Mouse (Mus musculus) induced T-regulatory cell, adult 2 months (primary cell): ENCODE measurements at regions not wholly inside any gene's neighbourhood (a gene's known extent, or its start where the extent isn't known, plus 50 kb on each side); places are given as distances from the start of the nearest gene placed in this dataset.

Experiments used
- DNase-seq: peaks from one replicate; pipeline ENCODE4 v3.0.0-alpha.2; 2012; ENCODE audit warnings: low read depth

DNA sequence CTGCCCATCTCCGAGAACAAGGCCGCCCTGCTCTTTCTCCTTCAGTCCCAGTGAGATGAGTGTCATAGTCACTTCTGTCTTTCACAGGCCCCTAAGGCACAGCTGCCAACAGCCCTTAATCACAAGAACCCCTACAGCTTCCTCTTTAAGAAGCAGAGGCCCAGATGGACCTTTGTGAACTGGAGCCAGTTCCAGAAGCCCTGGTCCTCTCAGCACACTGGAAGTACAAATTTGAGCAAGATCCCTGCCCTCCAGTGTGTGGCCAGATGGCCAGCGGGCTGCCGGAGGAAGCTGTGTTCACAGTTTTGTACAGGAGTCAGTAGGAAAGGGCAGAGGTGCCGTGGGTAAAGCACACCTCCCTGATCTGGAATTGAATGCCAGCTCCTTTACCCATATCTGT lies 389.6 kb downstream of the Rps24 start:
- no peak for DNase-seq

DNA sequence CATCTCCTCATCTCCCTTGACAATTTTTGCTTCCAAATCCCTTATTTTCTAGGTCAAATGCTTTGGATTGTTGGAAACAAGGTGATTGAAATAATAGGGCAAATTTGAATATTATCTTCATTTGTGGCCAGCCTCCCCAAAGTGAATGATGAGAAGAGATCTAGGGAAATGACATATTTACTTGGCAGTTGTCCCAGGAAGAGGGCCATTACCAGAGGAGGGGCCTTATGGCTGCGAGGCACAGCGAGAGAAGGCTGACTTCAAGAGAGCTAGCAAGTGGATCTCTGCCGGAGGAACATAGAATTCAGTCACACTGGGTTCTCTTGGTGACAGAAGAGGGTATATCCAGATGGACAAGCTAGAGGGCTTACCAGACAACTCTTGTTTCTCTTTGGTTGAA lies 390.9 kb downstream of the Rps24 start:
- no peak for DNase-seq

DNA sequence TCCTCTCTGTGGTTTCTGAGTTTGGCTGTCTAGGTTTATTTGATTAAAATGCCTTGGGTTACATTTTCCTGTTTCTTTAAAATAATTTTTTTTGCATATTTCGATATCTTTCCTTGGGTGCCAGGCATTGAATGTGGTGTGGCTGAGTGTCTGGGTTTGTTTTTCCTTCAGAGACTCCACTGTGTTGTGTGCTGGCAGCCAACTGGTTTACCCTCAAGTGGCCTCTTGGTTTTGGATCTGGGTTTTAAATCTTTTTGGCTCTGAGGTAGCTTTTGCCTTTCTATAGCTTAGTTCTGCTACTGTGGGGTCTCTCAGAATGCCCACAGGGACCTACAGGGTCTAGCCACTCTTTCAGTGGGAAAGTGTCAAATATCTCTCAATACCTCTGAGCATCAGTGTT lies 399.2 kb downstream of the Rps24 start:
- no peak for DNase-seq

DNA sequence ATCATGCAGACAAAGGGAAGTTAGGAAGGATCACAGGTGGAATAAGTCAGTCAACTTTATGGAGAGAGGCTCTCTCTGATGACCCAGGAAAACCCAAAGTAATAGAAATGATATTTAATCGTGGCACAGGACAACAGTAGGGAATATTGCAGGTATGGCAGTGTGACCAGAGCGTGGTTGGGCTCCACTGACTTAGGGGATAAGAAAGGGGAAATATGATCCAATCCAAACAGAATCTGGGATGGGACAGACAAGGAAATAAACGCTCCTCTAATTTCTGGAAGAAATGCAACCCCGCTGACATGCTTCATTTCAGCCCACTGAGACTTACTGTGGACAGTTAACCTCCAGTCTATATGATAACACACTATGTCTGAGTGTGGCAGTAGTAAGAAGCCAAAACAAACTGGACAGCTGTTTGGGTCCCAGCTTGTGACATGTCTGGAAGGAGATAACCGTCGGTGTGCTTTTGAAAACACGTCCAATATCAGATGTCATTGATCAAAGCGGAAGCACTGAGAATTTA lies 400.0 kb downstream of the Rps24 start:
- DNase-seq, result no peak

DNA sequence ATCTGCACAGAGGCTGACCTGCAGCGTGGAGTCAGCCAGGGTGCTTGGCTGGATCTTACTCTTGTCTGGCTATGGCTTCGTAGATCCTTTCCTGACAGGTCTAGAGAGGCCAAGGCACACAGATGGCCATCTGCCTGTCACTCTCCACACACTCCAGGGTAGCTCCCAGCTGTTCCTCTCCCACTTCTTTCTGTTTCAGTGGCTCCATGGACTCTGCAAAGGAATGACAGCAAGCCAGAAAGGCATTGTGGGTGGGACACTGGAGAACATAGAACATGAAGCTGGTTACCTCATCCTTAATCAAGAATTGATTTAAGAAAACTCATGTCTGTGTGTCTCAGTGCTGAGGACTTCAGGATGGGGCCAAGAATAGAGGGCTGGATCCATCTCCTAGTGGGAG lies 403.9 kb downstream of the Rps24 start:
- DNase-seq, result no peak

DNA sequence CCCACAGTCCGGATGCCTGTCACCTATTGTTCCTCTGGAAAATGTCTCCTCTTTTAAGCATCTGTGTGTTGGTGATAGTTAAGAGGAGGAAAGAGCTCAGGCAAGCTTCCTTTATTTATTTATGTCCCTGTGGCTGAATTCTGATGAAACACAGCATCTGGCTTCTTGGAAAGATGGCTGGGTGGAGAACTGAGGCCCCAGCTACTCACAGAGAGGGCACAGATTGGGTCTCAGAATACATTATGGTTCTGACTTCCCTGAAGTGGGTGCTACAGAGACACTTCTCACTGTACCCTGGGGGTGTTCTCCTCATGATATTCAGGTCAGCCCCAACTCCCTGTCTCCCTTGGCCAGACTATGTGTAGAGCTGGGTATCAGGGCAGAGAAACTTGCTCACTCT lies 408.3 kb downstream of the Rps24 start:
- no peak for DNase-seq

DNA sequence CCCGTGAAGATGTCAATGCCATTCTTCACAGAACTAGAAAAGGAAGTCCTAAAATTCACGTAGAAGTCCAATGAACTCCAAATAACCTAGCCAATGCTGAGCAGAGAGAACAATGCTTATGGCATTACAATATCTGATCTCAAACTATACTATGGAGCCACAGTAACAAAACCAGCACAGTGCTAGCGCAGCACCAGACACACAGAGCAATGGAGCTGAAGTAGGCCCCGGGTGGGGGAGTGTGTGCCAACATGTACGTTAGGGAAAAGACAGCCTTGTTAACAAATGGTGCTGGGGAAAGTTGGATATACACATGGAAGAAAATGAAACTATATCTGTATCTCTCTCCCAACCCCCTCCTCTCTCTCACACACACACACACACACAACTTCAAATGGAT lies 409.8 kb downstream of the Rps24 start:
- DNase-seq, result no peak

DNA sequence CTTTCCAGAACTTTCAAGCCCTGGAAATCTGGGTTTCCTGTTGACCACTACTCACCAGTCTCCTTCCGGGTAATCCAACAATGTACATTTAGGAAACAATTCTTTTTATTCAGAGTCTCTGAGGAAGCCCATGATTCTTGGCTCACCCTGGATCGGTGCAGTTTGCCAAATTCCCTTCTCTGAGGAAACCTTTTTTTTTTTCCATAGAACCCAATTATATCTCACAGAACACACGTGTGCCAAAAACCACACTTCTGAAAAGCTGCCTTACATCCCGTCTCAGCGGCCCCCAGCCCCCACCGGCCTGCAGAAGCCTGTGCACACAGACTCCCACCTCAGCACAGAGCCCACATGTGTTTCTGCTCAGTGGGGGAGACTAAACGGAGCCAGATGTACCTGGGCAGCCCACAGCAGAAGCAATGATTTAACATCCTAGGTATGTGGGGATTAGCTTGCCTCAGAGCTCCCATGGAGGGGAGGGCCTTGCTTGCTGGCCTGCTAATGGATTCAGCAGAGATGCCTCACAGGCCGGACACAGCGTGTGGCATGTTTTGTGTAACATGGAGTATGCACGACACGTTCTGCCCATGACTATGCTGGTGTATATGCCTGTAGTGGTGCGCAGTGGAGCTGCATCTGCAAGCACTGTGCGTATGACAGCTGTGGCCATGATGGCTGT lies 413.7 kb downstream of the Rps24 start:
- DNase-seq, result no peak

DNA sequence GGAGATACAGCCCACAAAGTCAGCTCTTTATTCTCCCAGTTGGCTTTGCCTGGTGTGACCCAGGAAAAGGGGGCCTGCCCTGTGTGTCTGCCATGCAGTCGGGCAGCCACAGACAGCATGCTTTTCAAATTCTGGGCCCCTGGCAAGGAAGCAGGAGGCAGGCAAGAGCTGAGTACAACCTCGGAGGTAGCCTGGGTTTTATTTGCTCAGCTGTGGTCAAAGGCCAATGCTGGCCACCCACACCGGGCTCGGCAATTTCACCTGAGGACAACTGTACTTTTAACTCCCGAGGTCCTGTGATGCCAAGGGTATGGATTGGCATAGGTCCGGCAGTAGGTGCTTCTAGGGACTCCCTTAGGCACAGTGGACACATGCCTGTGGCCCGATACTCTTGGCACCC lies 414.8 kb downstream of the Rps24 start:
- DNase-seq, result no peak

DNA sequence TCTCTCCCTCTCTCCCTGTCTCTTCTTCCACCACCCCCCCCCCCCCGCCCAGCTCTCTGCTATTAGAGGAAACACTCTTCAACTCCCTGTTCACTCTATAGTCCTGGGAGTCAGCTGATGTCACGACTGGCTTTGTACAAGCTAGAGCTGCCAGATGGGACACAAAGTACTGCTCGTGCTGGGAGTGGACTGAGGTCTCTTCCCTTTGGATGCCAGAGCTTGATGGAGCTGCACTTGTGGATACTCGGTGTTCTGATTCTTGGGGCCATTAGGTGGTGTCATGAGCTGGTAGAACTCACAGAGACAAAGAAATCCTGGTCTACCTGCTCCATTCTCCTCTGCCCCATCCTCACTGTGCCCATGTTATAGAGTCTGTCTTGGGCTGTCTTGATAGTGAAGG lies 415.9 kb downstream of the Rps24 start:
- no peak for DNase-seq

DNA sequence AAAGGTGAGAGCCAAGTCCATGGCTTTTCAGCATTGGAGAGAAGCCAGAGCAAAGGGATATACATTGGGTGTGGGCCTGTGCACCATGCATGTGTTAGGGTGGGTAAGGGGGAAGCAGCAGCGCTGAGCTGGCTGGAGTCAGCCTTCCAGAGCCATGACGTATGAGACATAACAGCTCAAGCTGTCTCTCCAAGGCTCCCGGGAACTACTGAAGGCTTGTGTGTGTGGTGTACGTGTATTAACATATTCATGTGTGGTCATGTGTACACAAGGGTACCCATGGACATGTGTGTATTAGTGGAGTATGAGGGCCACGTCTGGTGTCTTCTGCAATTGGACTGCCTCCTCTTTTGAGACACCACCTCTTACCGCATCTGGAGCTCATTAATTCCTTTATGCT lies 417.8 kb downstream of the Rps24 start:
- DNase-seq, result no peak

DNA sequence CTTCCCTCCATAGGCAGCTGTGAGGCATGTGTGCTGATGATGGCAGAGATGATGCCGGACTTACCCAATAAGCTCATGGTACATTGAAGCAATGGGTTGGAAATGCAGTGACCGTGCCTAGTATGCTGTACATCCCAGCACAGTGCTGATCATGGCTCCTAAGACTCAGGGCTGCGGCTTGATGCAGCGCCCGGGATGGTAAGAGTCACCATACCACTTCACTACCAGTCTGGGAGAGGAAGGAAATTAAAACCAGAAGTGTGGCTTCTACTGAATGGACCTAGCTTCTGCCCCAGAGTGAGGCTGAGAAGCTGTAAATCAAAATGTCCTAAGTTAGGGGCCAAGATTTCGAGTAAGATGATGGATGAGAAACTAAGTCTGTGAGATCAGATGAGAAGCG lies 420.0 kb downstream of the Rps24 start:
- DNase-seq, result no peak

DNA sequence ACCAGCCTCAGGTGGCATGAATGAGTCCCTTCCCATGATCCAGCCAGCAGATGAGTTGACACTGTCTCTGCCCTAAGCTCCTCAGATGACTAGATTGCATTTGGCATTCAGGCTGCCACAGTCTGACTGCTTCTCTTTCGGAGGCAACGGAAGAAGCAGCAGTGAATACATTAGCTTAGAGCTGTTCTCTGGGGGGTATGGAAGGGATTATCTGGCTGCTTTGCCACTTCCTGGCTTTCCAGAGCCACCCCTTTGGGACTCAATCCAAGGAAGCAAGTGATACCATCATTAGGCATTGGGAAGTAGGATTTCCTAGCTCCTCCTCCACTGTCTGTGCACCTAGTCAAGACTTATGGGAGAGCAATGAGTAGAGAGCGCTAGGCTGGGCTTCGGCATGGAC lies 421.5 kb downstream of the Rps24 start:
- no peak for DNase-seq

DNA sequence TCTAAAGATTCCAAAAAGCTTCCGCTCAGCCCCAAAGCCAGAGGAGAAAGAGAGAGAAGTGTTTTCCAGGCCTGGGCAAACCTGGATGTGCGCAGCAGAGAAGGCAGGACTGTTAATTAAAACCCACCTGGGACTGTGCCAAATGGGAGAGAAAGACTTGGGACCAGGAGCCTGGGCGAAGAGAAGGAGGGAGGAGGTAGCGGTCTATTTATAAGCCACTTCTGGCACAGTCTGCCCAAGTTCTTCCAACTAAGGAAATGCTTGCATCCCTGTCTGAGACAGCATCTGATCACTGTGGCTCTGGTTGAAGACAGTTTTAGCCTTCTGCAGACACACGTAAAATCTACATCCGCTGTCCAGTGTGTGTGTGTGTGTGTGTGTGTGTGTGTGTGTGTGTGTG lies 424.7 kb downstream of the Rps24 start:
- DNase-seq, result no peak

DNA sequence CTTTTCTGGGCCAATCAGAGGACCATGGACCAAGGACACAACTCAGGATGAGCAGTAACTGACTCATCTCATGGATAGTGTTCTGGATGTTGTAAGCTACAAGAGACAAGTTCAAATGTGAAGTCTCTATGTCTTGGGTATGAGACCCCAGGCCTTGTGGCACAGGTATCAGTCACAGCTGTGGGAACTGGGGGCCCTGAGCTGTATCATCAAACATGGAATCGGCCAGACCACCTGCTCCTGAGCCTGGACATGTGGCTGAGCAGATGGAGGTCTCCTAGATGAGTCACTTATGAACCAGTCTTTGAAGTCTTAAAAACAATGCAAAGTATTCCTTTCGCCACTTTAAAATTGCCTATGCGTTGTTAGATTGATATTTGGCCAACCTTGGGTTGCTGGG lies 432.1 kb downstream of the Rps24 start:
- no peak for DNase-seq

DNA sequence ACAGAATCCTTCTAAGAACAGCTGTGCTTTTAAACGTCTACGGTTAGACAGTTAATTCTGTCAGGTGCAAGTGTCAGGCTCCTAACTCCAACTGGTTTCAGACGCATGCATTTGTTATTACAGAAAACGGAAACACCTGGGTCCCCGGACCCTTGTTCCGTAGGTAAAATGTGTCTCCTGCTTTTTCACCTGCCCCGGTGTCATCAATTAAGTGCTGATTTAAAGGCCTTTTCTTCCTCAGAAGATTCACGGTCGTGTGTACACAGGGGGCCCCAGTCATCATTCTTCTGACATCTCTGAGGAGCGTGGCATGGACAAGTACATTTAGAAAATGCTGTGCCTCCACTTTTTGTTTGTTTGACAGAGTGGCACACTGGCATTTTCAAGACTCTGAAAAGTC lies 435.1 kb downstream of the Rps24 start:
- no peak for DNase-seq

DNA sequence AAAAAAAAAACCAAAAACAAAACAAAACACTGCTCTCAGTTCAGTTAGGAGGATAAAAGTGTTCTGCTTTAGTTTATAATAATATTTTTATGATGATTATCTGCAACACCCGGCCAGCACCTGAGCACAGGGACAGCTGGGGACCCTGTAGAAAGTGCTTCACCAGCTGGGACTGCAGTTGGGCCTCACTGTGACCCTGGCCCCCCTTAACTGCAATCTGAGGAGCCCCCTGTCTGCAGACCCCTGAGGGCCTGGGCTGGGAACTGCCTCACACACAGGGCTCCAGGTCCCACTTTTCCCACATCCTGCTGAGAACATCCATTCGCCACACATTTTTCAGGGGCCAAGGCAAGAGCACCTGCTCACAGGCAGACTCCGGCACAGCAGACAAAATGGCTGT lies 437.6 kb downstream of the Rps24 start:
- DNase-seq, result no peak

DNA sequence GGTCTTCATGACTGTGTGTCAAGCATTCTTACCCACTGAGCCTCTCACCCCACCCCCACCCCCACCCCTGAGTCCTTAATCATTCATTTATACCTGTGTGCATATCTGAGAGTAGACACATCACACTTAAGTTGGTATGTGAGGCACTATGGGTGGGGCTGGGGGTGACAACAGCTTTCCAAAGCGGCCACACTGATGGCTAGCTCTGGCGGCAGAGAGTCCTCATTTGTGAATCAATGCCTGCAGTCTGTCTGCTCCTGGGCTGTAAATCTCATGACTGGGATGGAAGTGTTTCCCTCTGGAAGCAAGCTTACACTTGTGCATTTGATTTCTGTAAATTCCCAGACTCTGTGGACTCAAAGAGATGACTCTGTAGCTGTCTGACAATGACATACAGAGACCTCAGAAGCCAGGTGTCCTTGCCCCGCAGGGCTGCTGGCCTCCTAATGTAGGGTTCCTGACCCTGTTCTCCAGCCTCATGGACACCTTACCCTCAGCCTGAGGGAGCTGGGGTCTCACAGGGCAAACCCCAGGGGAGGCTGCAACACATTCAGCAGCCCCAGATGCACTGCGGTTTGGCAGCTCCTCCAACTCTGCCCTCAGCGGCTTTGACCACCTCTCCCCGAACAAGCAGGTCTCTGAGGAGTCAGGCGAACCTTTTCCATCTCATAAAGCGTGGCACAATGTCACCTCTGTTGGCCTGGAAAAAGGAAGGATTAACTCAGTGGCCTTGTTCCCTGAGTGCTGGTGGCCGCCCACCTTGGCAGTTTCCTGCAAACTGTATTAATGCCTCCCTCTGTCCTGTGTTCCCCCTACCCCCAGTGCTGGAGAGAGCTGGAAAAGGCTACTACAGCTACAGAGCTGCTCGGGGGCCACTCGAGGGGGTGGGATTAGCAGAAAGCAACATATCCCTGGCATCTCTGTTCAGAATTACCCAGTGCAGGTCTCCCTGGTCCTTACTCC lies 439.4 kb downstream of the Rps24 start:
- no peak for DNase-seq

DNA sequence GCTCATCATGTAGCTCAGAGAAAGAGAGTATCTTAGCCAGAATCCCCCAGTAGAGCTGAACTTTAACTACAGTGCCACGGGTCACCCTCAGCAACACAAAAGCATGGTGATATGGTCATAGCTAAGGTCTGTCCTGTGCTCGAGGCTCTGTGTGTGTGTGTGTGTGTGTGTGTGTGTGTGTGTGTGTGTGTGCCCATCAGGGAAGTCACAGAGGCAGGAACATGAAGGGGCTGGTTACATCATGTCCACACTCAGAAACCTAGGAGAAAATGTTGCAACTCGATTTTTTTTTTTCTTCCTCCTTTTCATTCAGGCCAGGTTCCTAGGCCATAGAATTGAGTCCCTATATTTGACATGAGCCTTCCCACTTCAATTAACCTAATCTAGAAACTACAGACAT lies 441.8 kb downstream of the Rps24 start:
- no peak for DNase-seq

DNA sequence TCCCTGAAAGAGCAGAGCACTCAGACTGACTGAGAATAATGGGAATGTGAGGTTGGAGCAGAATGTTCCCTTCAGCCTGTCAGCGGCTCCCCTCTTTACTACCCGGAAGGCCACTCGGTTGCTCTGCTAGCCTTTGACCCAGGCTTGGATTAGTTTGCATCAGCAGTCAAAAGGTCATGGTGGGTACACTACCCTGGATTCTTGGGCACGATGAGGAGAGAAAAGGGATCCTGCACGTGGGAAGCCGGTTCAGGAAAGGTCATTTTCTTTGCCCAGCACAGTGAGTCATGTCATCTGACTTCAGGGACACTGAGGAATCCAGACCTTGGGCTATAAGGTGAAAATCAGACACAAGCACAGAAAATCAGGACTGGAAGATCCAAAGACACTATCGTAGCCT lies 443.3 kb downstream of the Rps24 start:
- DNase-seq, result no peak

DNA sequence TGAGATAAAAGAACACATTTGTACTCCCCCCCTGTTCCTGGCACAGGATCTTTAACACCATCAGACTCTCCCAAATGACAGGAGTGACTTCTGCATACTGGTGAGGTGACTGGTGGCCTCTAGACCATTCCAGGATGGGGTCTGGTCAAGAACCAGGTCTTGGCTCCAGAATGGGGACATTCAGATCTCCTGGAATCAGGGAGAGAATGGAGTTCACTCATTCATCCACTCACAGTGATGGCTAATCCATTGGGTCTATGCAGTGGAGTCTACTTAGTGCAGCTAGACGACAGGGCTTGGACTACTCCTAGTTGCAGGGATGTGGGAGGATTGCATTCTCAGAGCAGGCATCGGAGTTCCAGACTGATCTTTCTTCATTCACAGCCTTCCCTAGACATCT lies 451.0 kb downstream of the Rps24 start:
- DNase-seq, result no peak

DNA sequence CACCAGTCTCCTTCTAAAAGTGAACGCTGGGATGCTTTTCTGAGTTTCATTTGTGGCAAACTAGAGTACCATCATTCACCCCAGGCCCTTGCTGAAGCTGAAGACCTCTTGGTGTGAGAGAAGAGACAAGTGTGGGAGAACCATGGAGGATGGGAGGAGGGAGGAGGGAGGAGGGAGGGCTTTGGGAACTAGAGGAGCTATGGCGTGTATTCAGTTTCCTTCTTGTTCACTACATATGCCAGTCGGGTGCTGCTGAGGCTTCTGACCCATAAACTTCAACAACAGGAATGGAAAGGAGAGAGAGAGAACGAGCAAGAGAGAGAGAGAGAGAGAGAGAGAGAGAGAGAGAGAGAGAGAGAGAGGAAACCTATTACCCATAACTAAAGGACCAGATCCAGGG lies 452.1 kb downstream of the Rps24 start:
- no peak for DNase-seq

DNA sequence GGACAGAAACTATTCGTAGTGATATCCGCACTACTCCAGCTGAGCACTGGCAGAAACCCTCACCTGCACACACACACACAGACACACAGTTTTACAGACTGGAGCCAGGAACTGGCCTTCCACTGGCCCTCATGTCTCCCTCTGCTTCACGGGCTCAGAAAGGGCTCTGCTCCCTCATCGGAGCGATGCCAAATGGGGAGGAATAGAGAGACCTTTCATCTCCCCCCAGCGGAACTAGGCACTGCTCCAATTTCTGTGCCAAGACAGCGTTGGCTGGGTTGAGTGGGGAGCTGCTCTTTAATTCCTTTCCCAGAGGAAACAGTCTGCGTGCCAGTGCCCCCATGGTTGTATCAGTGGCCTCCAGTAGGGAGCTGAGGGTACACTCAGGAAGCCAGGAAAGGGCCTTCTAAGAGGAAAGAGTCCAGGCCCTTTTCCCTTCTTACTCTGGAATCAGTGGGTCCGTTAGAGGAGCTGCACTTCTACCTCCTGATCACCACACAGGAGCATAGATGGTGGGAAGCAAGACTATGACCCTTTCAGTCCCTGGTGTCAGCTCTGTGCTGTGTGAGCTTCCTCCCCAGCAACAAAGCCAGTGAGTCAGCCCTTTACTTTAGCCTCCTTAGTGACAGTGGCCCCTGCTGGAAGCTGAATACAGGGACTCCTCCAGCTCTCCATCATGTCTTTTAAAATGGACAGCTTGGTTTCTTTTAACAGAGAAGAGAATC lies 452.7 kb downstream of the Rps24 start:
- DNase-seq, result no peak
